Mouse (Mus musculus) stomach, postnatal 0 days (tissue): ENCODE measurements around the gene Pgs1. TPM values are rescaled to one million over a fixed set of nuclear protein-coding genes. Genes with fewer than 3 reads are reported as not detected.

Experiments used
- ATAC-seq: fragments of 200-750 bp; cut with Nextera tagmentation; 2 replicates; pipeline ENCODE4 v1.8.0; 2017; ENCODE audit not compliant: low FRiP score, low TSS enrichment
- DNase-seq: peaks from one replicate; pipeline ENCODE4 v3.0.0-alpha.2; 2016; ENCODE audit warnings: low spot score
- H3K27ac ChIP-seq: fragments of 300-500 bp; sonication (generic); replicated peaks from 2 replicates; pipeline ENCODE4 v1.5.1; 2014; ENCODE audit warnings: mild to moderate bottlenecking, control low read depth
- H3K27me3 ChIP-seq: fragments of 300-500 bp; sonication (generic); 2 replicates; pipeline ENCODE4 v1.6.1; 2014; ENCODE audit warnings: low read length; ENCODE audit not compliant: control insufficient read depth, insufficient read depth
- H3K36me3 ChIP-seq: fragments of 300-500 bp; sonication (generic); 2 replicates; pipeline ENCODE4 v1.6.1; 2014; ENCODE audit warnings: low read length, mixed read lengths; ENCODE audit not compliant: control insufficient read depth, insufficient read depth
- H3K4me1 ChIP-seq: fragments of 300-500 bp; sonication (generic); replicated peaks from 2 replicates; pipeline ENCODE4 v1.6.1; 2014; ENCODE audit warnings: antibody characterized with exemption; ENCODE audit not compliant: control insufficient read depth, insufficient read depth
- H3K4me2 ChIP-seq: fragments of 300-500 bp; sonication (generic); replicated peaks from 2 replicates; pipeline ENCODE4 v1.6.1; 2014; ENCODE audit warnings: low read depth, mild to moderate bottlenecking, control low read depth, moderate library complexity
- H3K4me3 ChIP-seq: fragments of 300-500 bp; sonication (generic); 2 replicates; pipeline ENCODE4 v1.5.1; 2014; ENCODE audit warnings: low read depth, low read length, control low read depth
- H3K9ac ChIP-seq: fragments of 300-500 bp; sonication (generic); 2 replicates; pipeline ENCODE4 v1.6.1; 2014; ENCODE audit warnings: mild to moderate bottlenecking, low read length, control low read depth, mixed read lengths
- H3K9me3 ChIP-seq: fragments of 300-500 bp; sonication (generic); 2 replicates; pipeline ENCODE4 v1.6.1; 2016; ENCODE audit warnings: low read length; ENCODE audit not compliant: control insufficient read depth
- CTCF ChIP-seq: IDR thresholded peaks from 2 replicates; pipeline ENCODE4 v1.5.1; 2016; ENCODE audit warnings: antibody characterized with exemption, low read depth, mild to moderate bottlenecking, moderate library complexity
- EP300 ChIP-seq: optimal IDR thresholded peaks from 2 replicates; pipeline ENCODE3; 2016; ENCODE audit warnings: antibody characterized with exemption
- WGBS: fragments of 180-500 bp; shearing (Covaris S2); extraction: QIAGEN DNeasy Blood & Tissue Kit; methylation state at CpG from one replicate; pipeline ENCODE4 v1.1.7; 2014; 5-methylcytosine and 5-hydroxymethylcytosine counted together
- polyA plus RNA-seq: library from polyadenylated mRNA; unstranded; fragments of >200 nt; fragmentation: Nextera tagmentation; extraction: Ambion mirVana; gene quantifications from 2 replicates; pipeline ENCODE4 v1.2.1, GENCODE M21; 2015

Pgs1 gene
- polyA plus RNA-seq, 1 experiment from 2014 or later: 28.7 TPM

DNA sequence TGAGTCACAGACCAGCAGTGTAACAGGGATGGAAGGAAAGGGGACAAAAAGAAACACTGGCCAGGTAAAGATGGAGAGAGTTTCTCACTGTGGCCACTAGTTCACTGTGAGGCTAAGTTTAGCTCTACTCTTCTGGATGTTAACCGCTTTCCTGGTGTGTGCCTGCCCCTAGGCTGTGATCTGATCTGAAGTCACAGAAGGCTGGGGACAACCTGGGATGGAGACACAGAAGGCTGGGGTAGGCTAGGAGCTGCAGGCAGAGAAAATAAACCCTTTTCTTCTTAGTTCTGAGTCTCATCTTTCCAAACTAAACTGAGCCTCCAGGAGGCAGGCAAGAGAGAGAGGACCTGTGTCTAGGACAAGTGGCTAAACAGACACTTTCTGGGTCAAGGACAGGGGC is 21.8 kb upstream of the Pgs1 start:
- H3K9ac ChIP-seq: no peak overlapping the region
- no peak for DNase-seq
- H3K4me2 ChIP-seq: peak overlapping the region; percentile 73
- TF ChIP-seq EP300 (no peak), CTCF (no peak)
- no peaks in the 10 kb centered on the region for H3K9me3 ChIP-seq
- peak overlapping the region; percentile 94 for H3K27ac ChIP-seq
- no peaks in the 10 kb centered on the region for H3K27me3 ChIP-seq
- H3K4me3 ChIP-seq: no peak overlapping the region
- H3K36me3 ChIP-seq: peaks cover 8% of the 10 kb centered on the region
- ATAC-seq: no peak
- WGBS: 28% methylated on average over 1 of the region's 1 CpGs
- peaks cover 19% of the 10 kb centered on the region for H3K4me1 ChIP-seq

DNA sequence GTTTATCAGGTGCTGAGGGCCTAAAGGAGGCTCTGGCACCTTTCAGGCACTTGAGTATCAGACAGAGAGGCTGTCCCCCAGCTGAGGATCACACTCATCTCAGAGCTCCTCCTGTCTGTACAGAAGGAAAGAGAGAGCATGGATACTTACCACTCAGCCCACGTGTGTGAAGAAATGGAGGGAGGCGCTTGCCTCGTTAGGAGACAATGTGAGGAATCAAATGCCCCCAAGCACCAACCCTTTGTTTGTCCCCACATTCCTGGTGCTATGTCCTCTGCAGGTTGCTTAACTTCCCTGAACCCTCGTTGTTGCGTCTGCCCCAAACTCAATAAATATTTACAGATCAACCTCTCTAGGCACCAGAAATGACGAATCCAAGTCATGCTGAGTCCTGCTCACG is 21.0 kb upstream of the Pgs1 start:
- ATAC-seq: no peak
- peak overlapping the region; percentile 94; the same call in 1 of the 2 replicates for H3K27ac ChIP-seq
- TF ChIP-seq CTCF (no peak), EP300 (no peak)

DNA sequence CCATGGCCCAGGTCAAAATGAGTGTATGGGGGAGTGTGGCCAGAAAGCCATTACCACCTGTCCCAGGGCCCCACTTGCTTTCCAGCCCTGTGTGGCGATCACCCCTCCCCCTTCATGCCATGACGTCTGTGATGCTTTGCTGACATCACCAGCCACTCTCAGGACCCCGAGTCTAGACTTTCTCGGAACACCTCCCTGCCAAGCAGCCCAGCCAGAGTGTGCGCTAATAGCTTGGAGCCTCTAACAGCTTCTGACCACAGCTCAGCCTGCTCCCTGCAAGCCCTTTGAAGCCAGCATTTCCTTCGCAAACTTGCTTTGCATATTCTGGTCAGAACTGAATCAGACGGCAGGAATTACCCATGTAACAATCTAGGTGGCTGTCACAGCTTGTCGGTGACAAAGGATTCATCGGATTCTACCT is 20.5 kb upstream of the Pgs1 start:
- H3K4me2 ChIP-seq: no peak overlapping the region
- TF ChIP-seq EP300 (no peak), CTCF (no peak)
- ATAC-seq (no peak), DNase-seq (no peak)
- H3K9me3 ChIP-seq: no peaks in the 10 kb centered on the region
- H3K27me3 ChIP-seq: no peaks in the 10 kb centered on the region
- peaks cover 19% of the 10 kb centered on the region for H3K4me1 ChIP-seq
- no peak overlapping the region for H3K4me3 ChIP-seq
- WGBS: 36% methylated on average over 9 of the region's 9 CpGs
- H3K27ac ChIP-seq: no peak overlapping the region; the same call in 1 of the 2 replicates
- peaks cover 8% of the 10 kb centered on the region for H3K36me3 ChIP-seq
- H3K9ac ChIP-seq: no peak overlapping the region

More for the DNA sequence above, 21.0 kb upstream of the Pgs1 start:
- Histone ChIP-seq H3K36me3 (peaks cover 8% of the 10 kb centered on the region), H3K27me3 (no peaks in the 10 kb centered on the region), H3K4me3 (no peak overlapping the region), H3K4me2 (no peak overlapping the region), H3K4me1 (peaks cover 19% of the 10 kb centered on the region), H3K9ac (no peak overlapping the region), H3K9me3 (no peaks in the 10 kb centered on the region)
- no peak for DNase-seq
- WGBS: 49% methylated on average over 7 of the region's 7 CpGs

- Histone ChIP-seq H3K27me3 (no peaks in the 10 kb centered on the region), H3K9ac (peak overlapping the region; percentile 95; the same call in 1 of the 2 replicates), H3K27ac (no peak overlapping the region; the same call in 1 of the 2 replicates), H3K4me3 (peak overlapping the region; percentile 79), H3K4me2 (peak overlapping the region; percentile 93), H3K4me1 (peaks cover 19% of the 10 kb centered on the region), H3K9me3 (no peaks in the 10 kb centered on the region), H3K36me3 (peaks cover 8% of the 10 kb centered on the region)
- ATAC-seq (no peak), DNase-seq (no peak)
- WGBS: 62% methylated on average over 7 of the region's 7 CpGs
- TF ChIP-seq EP300 (no peak), CTCF (no peak)
Measured at GRCm38 (mm10) chr11:117966506-117967100, 19.5 kb upstream of the Pgs1 start.

DNA sequence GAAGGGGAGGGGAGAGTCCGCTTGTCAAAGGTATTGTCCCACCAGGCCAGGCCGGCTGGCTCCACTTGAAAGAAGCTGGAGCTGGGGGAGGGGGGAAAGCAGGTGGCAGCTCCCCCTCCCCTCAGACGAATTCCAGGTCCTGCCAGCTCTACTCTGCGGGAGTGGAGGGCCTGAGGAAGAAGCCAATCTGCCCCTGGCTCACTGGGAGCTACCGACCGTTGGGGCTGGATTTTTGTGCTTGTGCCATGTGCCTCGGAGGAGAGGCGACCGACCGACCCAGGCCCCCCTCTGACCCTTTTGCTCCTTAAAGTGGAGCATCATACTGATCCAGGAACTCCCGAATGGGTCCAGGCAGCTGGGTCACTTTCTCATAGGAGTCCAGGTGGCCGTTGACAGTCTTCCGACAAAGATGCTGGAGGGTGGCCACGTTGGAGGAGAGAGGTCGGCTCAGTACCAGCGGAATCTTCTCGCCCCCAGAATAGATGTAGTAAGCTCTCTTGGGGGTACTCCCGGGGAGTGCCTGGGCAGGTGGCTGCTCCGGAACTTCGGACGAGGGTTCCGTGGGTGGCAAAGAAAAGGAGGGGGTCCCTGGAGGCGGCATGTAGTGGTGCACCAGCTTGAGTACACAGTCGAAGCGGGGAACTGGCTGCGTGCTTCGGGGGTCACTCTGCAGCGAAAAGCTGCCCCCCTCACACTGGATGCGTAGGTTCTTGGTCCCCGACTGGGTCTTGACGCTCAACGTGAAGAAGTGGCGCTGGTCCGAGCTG is 18.7 kb upstream of the Pgs1 start:
- Histone ChIP-seq H3K9ac (peak overlapping the region; percentile 95), H3K27ac (peak overlapping the region; percentile 99; the same call in 1 of the 2 replicates), H3K4me2 (peak overlapping the region; percentile 93), H3K9me3 (no peaks in the 10 kb centered on the region), H3K27me3 (no peaks in the 10 kb centered on the region), H3K36me3 (peaks cover 8% of the 10 kb centered on the region), H3K4me1 (peaks cover 18% of the 10 kb centered on the region), H3K4me3 (peak overlapping the region; percentile 79)
- WGBS: 18% methylated on average over 34 of the region's 34 CpGs
- ATAC-seq (no peak), DNase-seq (peak; percentile 25)
- TF ChIP-seq CTCF (peak; percentile 25; the same call in 1 of the 2 replicates), EP300 (no peak)

GRCm38 (mm10) chr11:117968016-117968671 is 17.9 kb upstream of the Pgs1 start:
- H3K9me3 ChIP-seq: no peaks in the 10 kb centered on the region
- WGBS: under 1% methylated on average over 61 of the region's 64 CpGs

More at GRCm38 (mm10) chr11:117968016-117968671, 17.9 kb upstream of the Pgs1 start:
- DNase-seq (peak; percentile 61), ATAC-seq (no peak; the same call in 1 of the 2 replicates)
- Histone ChIP-seq H3K27me3 (no peaks in the 10 kb centered on the region), H3K4me1 (peaks cover 13% of the 10 kb centered on the region), H3K4me2 (peak overlapping the region; percentile 93), H3K4me3 (peak overlapping the region; percentile 79), H3K27ac (peak overlapping the region; percentile 99), H3K36me3 (peaks cover 8% of the 10 kb centered on the region), H3K9ac (peak overlapping the region; percentile 95)
- TF ChIP-seq CTCF (no peak), EP300 (no peak)
